Mouse (Mus musculus) stomach, embryonic 15.5 days (tissue): ENCODE measurements around the gene Gtdc1. TPM values are rescaled to one million over a fixed set of nuclear protein-coding genes. Genes with fewer than 3 reads are reported as not detected.

ENCODE experiments used
- ATAC-seq: fragments of 200-750 bp; cut with Nextera tagmentation; 2 replicates; pipeline ENCODE4 v1.8.0; 2017; ENCODE audit warnings: low read depth, moderate number of reproducible peaks, moderate TSS enrichment; ENCODE audit not compliant: insufficient read depth, low FRiP score
- H3K27ac ChIP-seq: fragments of 300-500 bp; sonication (generic); 2 replicates; pipeline ENCODE4 v1.5.1; 2015; ENCODE audit warnings: mild to moderate bottlenecking, inconsistent platforms
- H3K27me3 ChIP-seq: fragments of 300-500 bp; sonication (generic); replicated peaks from 2 replicates; pipeline ENCODE4 v1.6.1; 2015; ENCODE audit warnings: inconsistent platforms
- H3K36me3 ChIP-seq: fragments of 300-500 bp; sonication (generic); 2 replicates; pipeline ENCODE4 v1.6.1; 2015; ENCODE audit warnings: inconsistent platforms
- H3K4me1 ChIP-seq: fragments of 300-500 bp; sonication (generic); 2 replicates; pipeline ENCODE4 v1.6.1; 2015; ENCODE audit warnings: inconsistent platforms
- H3K4me2 ChIP-seq: fragments of 300-500 bp; sonication (generic); 2 replicates; pipeline ENCODE4 v1.6.1; 2015; ENCODE audit warnings: mild to moderate bottlenecking, inconsistent platforms
- H3K4me3 ChIP-seq: fragments of 300-500 bp; sonication (generic); replicated peaks from 2 replicates; pipeline ENCODE4 v1.5.1; 2015; ENCODE audit warnings: inconsistent platforms
- H3K9ac ChIP-seq: fragments of 300-500 bp; sonication (generic); 2 replicates; pipeline ENCODE4 v1.6.1; 2015; ENCODE audit warnings: inconsistent platforms
- H3K9me3 ChIP-seq: fragments of 300-500 bp; sonication (generic); 2 replicates; pipeline ENCODE4 v1.6.1; 2016; ENCODE audit warnings: inconsistent platforms
- WGBS: fragments of 180-500 bp; shearing (Covaris S2); methylation state at CpG from one replicate; pipeline ENCODE4 v1.1.7; 2015; 5-methylcytosine and 5-hydroxymethylcytosine counted together
- polyA plus RNA-seq: library from polyadenylated mRNA; unstranded; fragments of >200 nt; fragmentation: Nextera tagmentation; extraction: Ambion mirVana; gene quantifications from 2 replicates; pipeline ENCODE4 v1.2.1, GENCODE M21; 2015

Gene Gtdc1
- polyA plus RNA-seq, 1 experiment from 2014 or later = 12.6 TPM

GRCm38 (mm10) chr2:44956232-44956631 lies 28.8 kb upstream of the Gtdc1 start:
- no peak overlapping the region for H3K4me3 ChIP-seq
- no peak for ATAC-seq
- H3K4me2 ChIP-seq = no peak overlapping the region
- peak overlapping the region; percentile 40; the same call in 1 of the 2 replicates for H3K27ac ChIP-seq
- WGBS = 27% methylated on average over 3 of the region's 3 CpGs
- H3K4me1 ChIP-seq = no peaks in the 10 kb centered on the region
- H3K36me3 ChIP-seq = no peaks in the 10 kb centered on the region
- no peaks in the 10 kb centered on the region for H3K9me3 ChIP-seq
- no peak overlapping the region for H3K9ac ChIP-seq
- H3K27me3 ChIP-seq = no peaks in the 10 kb centered on the region

GRCm38 (mm10) chr2:44955506-44955905 lies 28.0 kb upstream of the Gtdc1 start:
- Histone ChIP-seq H3K27ac (no peak overlapping the region), H3K27me3 (no peaks in the 10 kb centered on the region), H3K9ac (no peak overlapping the region), H3K9me3 (no peaks in the 10 kb centered on the region), H3K4me1 (no peaks in the 10 kb centered on the region), H3K4me2 (no peak overlapping the region), H3K4me3 (no peak overlapping the region), H3K36me3 (no peaks in the 10 kb centered on the region)
- no peak for ATAC-seq
- WGBS = 77% methylated on average over 6 of the region's 6 CpGs

- H3K4me1 ChIP-seq = no peaks in the 10 kb centered on the region
- no peak for ATAC-seq
- H3K27ac ChIP-seq = no peak overlapping the region
- no peak overlapping the region for H3K9ac ChIP-seq
- H3K4me2 ChIP-seq = no peak overlapping the region
- 65% methylated on average over 1 of the region's 1 CpGs for WGBS
- H3K27me3 ChIP-seq = no peaks in the 10 kb centered on the region
- no peaks in the 10 kb centered on the region for H3K36me3 ChIP-seq
- no peak overlapping the region for H3K4me3 ChIP-seq
- H3K9me3 ChIP-seq = no peaks in the 10 kb centered on the region
Observed at GRCm38 (mm10) chr2:44954180-44954579, 26.7 kb upstream of the Gtdc1 start.

GRCm38 (mm10) chr2:44952830-44953422 lies 25.5 kb upstream of the Gtdc1 start:
- H3K27me3 ChIP-seq = no peaks in the 10 kb centered on the region
- peak overlapping the region; percentile 48; the same call in 1 of the 2 replicates for H3K27ac ChIP-seq
- H3K9me3 ChIP-seq = no peaks in the 10 kb centered on the region
- 39% methylated on average over 6 of the region's 6 CpGs for WGBS
- H3K4me2 ChIP-seq = no peak overlapping the region
- H3K9ac ChIP-seq = no peak overlapping the region
- no peak overlapping the region for H3K4me3 ChIP-seq
- H3K36me3 ChIP-seq = no peaks in the 10 kb centered on the region
- ATAC-seq = peak; percentile 58; the same call in 1 of the 2 replicates
- H3K4me1 ChIP-seq = no peaks in the 10 kb centered on the region

GRCm38 (mm10) chr2:44951651-44952213 lies 24.3 kb upstream of the Gtdc1 start:
- Histone ChIP-seq H3K4me2 (no peak overlapping the region), H3K36me3 (no peaks in the 10 kb centered on the region), H3K4me3 (no peak overlapping the region), H3K9ac (no peak overlapping the region), H3K27me3 (no peaks in the 10 kb centered on the region), H3K27ac (no peak overlapping the region), H3K9me3 (no peaks in the 10 kb centered on the region), H3K4me1 (no peaks in the 10 kb centered on the region)
- ATAC-seq = no peak
- 74% methylated on average over 4 of the region's 4 CpGs for WGBS

GRCm38 (mm10) chr2:44944689-44945088 lies 17.2 kb upstream of the Gtdc1 start:
- no peak overlapping the region for H3K27ac ChIP-seq
- H3K27me3 ChIP-seq = no peaks in the 10 kb centered on the region
- H3K4me2 ChIP-seq = no peak overlapping the region
- H3K36me3 ChIP-seq = no peaks in the 10 kb centered on the region
- no peak overlapping the region for H3K4me3 ChIP-seq
- no peak for ATAC-seq
- H3K9ac ChIP-seq = no peak overlapping the region
- 92% methylated on average over 2 of the region's 2 CpGs for WGBS
- H3K9me3 ChIP-seq = no peaks in the 10 kb centered on the region
- no peaks in the 10 kb centered on the region for H3K4me1 ChIP-seq

GRCm38 (mm10) chr2:44930951-44931350 lies 3.5 kb upstream of the Gtdc1 start:
- WGBS = 67% methylated on average over 3 of the region's 3 CpGs
- H3K4me1 ChIP-seq = no peaks in the 10 kb centered on the region; the same call in 1 of the 2 replicates
- H3K4me2 ChIP-seq = no peak overlapping the region
- no peak overlapping the region for H3K9ac ChIP-seq
- no peaks in the 10 kb centered on the region for H3K36me3 ChIP-seq
- no peaks in the 10 kb centered on the region for H3K9me3 ChIP-seq
- ATAC-seq = no peak
- H3K27me3 ChIP-seq = no peaks in the 10 kb centered on the region
- H3K4me3 ChIP-seq = no peak overlapping the region
- H3K27ac ChIP-seq = no peak overlapping the region

GRCm38 (mm10) chr2:44928631-44929030 lies 1.2 kb upstream of the Gtdc1 start:
- Histone ChIP-seq H3K27ac (no peak overlapping the region), H3K27me3 (no peaks in the 10 kb centered on the region), H3K4me2 (no peak overlapping the region), H3K4me1 (no peaks in the 10 kb centered on the region; the same call in 1 of the 2 replicates), H3K36me3 (no peaks in the 10 kb centered on the region), H3K9me3 (no peaks in the 10 kb centered on the region), H3K4me3 (no peak overlapping the region), H3K9ac (no peak overlapping the region)
- 85% methylated on average over 3 of the region's 3 CpGs for WGBS
- ATAC-seq = no peak

- no peaks in the 10 kb centered on the region for H3K36me3 ChIP-seq
Observed at GRCm38 (mm10) chr2:44926683-44927481, 575 bp downstream of the Gtdc1 start.

GRCm38 (mm10) chr2:44926167-44926682 lies 1.2 kb downstream of the Gtdc1 start:
- Histone ChIP-seq H3K27ac (peak overlapping the region; percentile 93), H3K36me3 (no peaks in the 10 kb centered on the region), H3K4me2 (peak overlapping the region; percentile 72), H3K9me3 (no peaks in the 10 kb centered on the region), H3K9ac (peak overlapping the region; percentile 52; the same call in 1 of the 2 replicates), H3K4me3 (peak overlapping the region; percentile 82), H3K27me3 (no peaks in the 10 kb centered on the region), H3K4me1 (no peaks in the 10 kb centered on the region; the same call in 1 of the 2 replicates)
- ATAC-seq = no peak
- WGBS = 1% methylated on average over 17 of the region's 17 CpGs

More at GRCm38 (mm10) chr2:44926683-44927481, 575 bp downstream of the Gtdc1 start:
- peak overlapping the region; percentile 72 for H3K4me2 ChIP-seq
- H3K27ac ChIP-seq = peak overlapping the region; percentile 93
- H3K27me3 ChIP-seq = no peaks in the 10 kb centered on the region
- H3K4me3 ChIP-seq = peak overlapping the region; percentile 82
- H3K9me3 ChIP-seq = no peaks in the 10 kb centered on the region
- H3K9ac ChIP-seq = peak overlapping the region; percentile 81
- no peaks in the 10 kb centered on the region; the same call in 1 of the 2 replicates for H3K4me1 ChIP-seq
- peak; percentile 96 for ATAC-seq
- under 1% methylated on average over 68 of the region's 95 CpGs for WGBS

GRCm38 (mm10) chr2:44924618-44925017 lies 2.8 kb downstream of the Gtdc1 start:
- H3K36me3 ChIP-seq = no peaks in the 10 kb centered on the region
- no peak overlapping the region for H3K4me3 ChIP-seq
- ATAC-seq = no peak

More at GRCm38 (mm10) chr2:44924618-44925017, 2.8 kb downstream of the Gtdc1 start:
- no peaks in the 10 kb centered on the region; the same call in 1 of the 2 replicates for H3K4me1 ChIP-seq
- no peak overlapping the region for H3K9ac ChIP-seq
- H3K4me2 ChIP-seq = no peak overlapping the region
- no peak overlapping the region for H3K27ac ChIP-seq
- no peaks in the 10 kb centered on the region for H3K9me3 ChIP-seq
- H3K27me3 ChIP-seq = no peaks in the 10 kb centered on the region
